Mouse (Mus musculus): ENCODE results near the gene Tmem209. TPM values are rescaled to one million over a fixed set of nuclear protein-coding genes. Genes with fewer than 3 reads are reported as not detected.

The Tmem209 gene
- polyA plus RNA-seq, 1 experiment from 2014 or later: 17.6 TPM

- no peaks in the 10 kb centered on the region for H3K4me1 ChIP-seq (ENCODE audit: control insufficient read depth, low read depth, low read length)
- no peaks in the 10 kb centered on the region for H3K9me3 ChIP-seq (replicated peaks; ENCODE audit: control insufficient read depth, low read length)
- ATAC-seq (ENCODE audit: low read depth): no peak
- H3K27ac ChIP-seq (ENCODE audit: low read length): no peak overlapping the region
- no peaks in the 10 kb centered on the region for H3K36me3 ChIP-seq (ENCODE audit: control insufficient read depth, insufficient read depth)
- H3K4me2 ChIP-seq (ENCODE audit: low read depth, low read length): no peak overlapping the region
- H3K9ac ChIP-seq (ENCODE audit: low read depth, low read length): no peak overlapping the region
- H3K27me3 ChIP-seq (ENCODE audit: control insufficient read depth, insufficient read depth, low read depth, low read length): peaks cover 34% of the 10 kb centered on the region
- 41% methylated on average over 7 of the region's 7 CpGs for WGBS (ENCODE audit: insufficient replicate concordance)
- H3K4me3 ChIP-seq (ENCODE audit: low read depth, low read length): no peak overlapping the region
Measured at GRCm38 (mm10) chr6:30550496-30551192, 41.1 kb upstream of the Tmem209 start.

- WGBS (ENCODE audit: insufficient replicate concordance): 15% methylated on average over 15 of the region's 15 CpGs
- ATAC-seq (ENCODE audit: low read depth): peak; percentile 41; the same call in 1 of the 2 replicates
- Histone ChIP-seq H3K27me3 (ENCODE audit: control insufficient read depth, insufficient read depth, low read depth, low read length) (peaks cover 34% of the 10 kb centered on the region), H3K4me1 (ENCODE audit: control insufficient read depth, low read depth, low read length) (no peaks in the 10 kb centered on the region), H3K36me3 (ENCODE audit: control insufficient read depth, insufficient read depth) (no peaks in the 10 kb centered on the region), H3K9me3 (replicated peaks; ENCODE audit: control insufficient read depth, low read length) (no peaks in the 10 kb centered on the region), H3K4me3 (ENCODE audit: low read depth, low read length) (no peak overlapping the region), H3K4me2 (ENCODE audit: low read depth, low read length) (no peak overlapping the region), H3K27ac (ENCODE audit: low read length) (no peak overlapping the region), H3K9ac (ENCODE audit: low read depth, low read length) (no peak overlapping the region)
Measured at GRCm38 (mm10) chr6:30549231-30549761, 39.7 kb upstream of the Tmem209 start.

GRCm38 (mm10) chr6:30547656-30548306, 38.2 kb upstream of the Tmem209 start:
- H3K27me3 ChIP-seq (ENCODE audit: control insufficient read depth, insufficient read depth, low read depth, low read length): peaks cover 36% of the 10 kb centered on the region
- H3K9me3 ChIP-seq (replicated peaks; ENCODE audit: control insufficient read depth, low read length): no peaks in the 10 kb centered on the region
- H3K27ac ChIP-seq (ENCODE audit: low read length): no peak overlapping the region
- H3K4me3 ChIP-seq (ENCODE audit: low read depth, low read length): no peak overlapping the region
- H3K4me1 ChIP-seq (ENCODE audit: control insufficient read depth, low read depth, low read length): no peaks in the 10 kb centered on the region
- ATAC-seq (ENCODE audit: low read depth): no peak
- no peak overlapping the region for H3K9ac ChIP-seq (ENCODE audit: low read depth, low read length)
- peak overlapping the region; percentile 48; the same call in 1 of the 2 replicates for H3K4me2 ChIP-seq (ENCODE audit: low read depth, low read length)
- H3K36me3 ChIP-seq (ENCODE audit: control insufficient read depth, insufficient read depth): no peaks in the 10 kb centered on the region
- 28% methylated on average over 9 of the region's 9 CpGs for WGBS (ENCODE audit: insufficient replicate concordance)

GRCm38 (mm10) chr6:30547274-30547645, 37.7 kb upstream of the Tmem209 start:
- Histone ChIP-seq H3K27ac (ENCODE audit: low read length) (no peak overlapping the region), H3K36me3 (ENCODE audit: control insufficient read depth, insufficient read depth) (no peaks in the 10 kb centered on the region), H3K4me1 (ENCODE audit: control insufficient read depth, low read depth, low read length) (no peaks in the 10 kb centered on the region), H3K9ac (ENCODE audit: low read depth, low read length) (no peak overlapping the region), H3K27me3 (ENCODE audit: control insufficient read depth, insufficient read depth, low read depth, low read length) (peaks cover 36% of the 10 kb centered on the region), H3K4me2 (ENCODE audit: low read depth, low read length) (peak overlapping the region; percentile 48), H3K9me3 (replicated peaks; ENCODE audit: control insufficient read depth, low read length) (no peaks in the 10 kb centered on the region), H3K4me3 (ENCODE audit: low read depth, low read length) (peak overlapping the region; percentile 11; the same call in 1 of the 2 replicates)
- under 1% methylated on average over 16 of the region's 17 CpGs for WGBS (ENCODE audit: insufficient replicate concordance)
- no peak for ATAC-seq (ENCODE audit: low read depth)

- Histone ChIP-seq H3K4me3 (ENCODE audit: low read depth, low read length) (peak overlapping the region; percentile 11; the same call in 1 of the 2 replicates), H3K36me3 (ENCODE audit: control insufficient read depth, insufficient read depth) (no peaks in the 10 kb centered on the region), H3K4me2 (ENCODE audit: low read depth, low read length) (peak overlapping the region; percentile 48), H3K27me3 (ENCODE audit: control insufficient read depth, insufficient read depth, low read depth, low read length) (peaks cover 36% of the 10 kb centered on the region), H3K27ac (ENCODE audit: low read length) (no peak overlapping the region), H3K9me3 (replicated peaks; ENCODE audit: control insufficient read depth, low read length) (no peaks in the 10 kb centered on the region), H3K9ac (ENCODE audit: low read depth, low read length) (no peak overlapping the region), H3K4me1 (ENCODE audit: control insufficient read depth, low read depth, low read length) (no peaks in the 10 kb centered on the region)
- ATAC-seq (ENCODE audit: low read depth): no peak
- 18% methylated on average over 17 of the region's 17 CpGs for WGBS (ENCODE audit: insufficient replicate concordance)
Measured at GRCm38 (mm10) chr6:30546571-30547273, 37.1 kb upstream of the Tmem209 start.

- H3K4me2 ChIP-seq (ENCODE audit: low read depth, low read length): no peak overlapping the region
Measured at GRCm38 (mm10) chr6:30545689-30546088, 36.1 kb upstream of the Tmem209 start.

GRCm38 (mm10) chr6:30543851-30544250, 34.3 kb upstream of the Tmem209 start:
- no peak overlapping the region for H3K4me3 ChIP-seq (ENCODE audit: low read depth, low read length)
- H3K4me1 ChIP-seq (ENCODE audit: control insufficient read depth, low read depth, low read length): no peaks in the 10 kb centered on the region
- no peak overlapping the region for H3K27ac ChIP-seq (ENCODE audit: low read length)
- 24% methylated on average over 8 of the region's 8 CpGs for WGBS (ENCODE audit: insufficient replicate concordance)
- ATAC-seq (ENCODE audit: low read depth): no peak
- H3K27me3 ChIP-seq (ENCODE audit: control insufficient read depth, insufficient read depth, low read depth, low read length): peaks cover 20% of the 10 kb centered on the region
- no peak overlapping the region for H3K4me2 ChIP-seq (ENCODE audit: low read depth, low read length)
- H3K36me3 ChIP-seq (ENCODE audit: control insufficient read depth, insufficient read depth): no peaks in the 10 kb centered on the region
- H3K9me3 ChIP-seq (replicated peaks; ENCODE audit: control insufficient read depth, low read length): no peaks in the 10 kb centered on the region
- no peak overlapping the region for H3K9ac ChIP-seq (ENCODE audit: low read depth, low read length)

More at GRCm38 (mm10) chr6:30545689-30546088, 36.1 kb upstream of the Tmem209 start:
- Histone ChIP-seq H3K4me1 (ENCODE audit: control insufficient read depth, low read depth, low read length) (no peaks in the 10 kb centered on the region), H3K27me3 (ENCODE audit: control insufficient read depth, insufficient read depth, low read depth, low read length) (peaks cover 30% of the 10 kb centered on the region), H3K36me3 (ENCODE audit: control insufficient read depth, insufficient read depth) (no peaks in the 10 kb centered on the region), H3K4me3 (ENCODE audit: low read depth, low read length) (no peak overlapping the region), H3K9ac (ENCODE audit: low read depth, low read length) (no peak overlapping the region), H3K9me3 (replicated peaks; ENCODE audit: control insufficient read depth, low read length) (no peaks in the 10 kb centered on the region), H3K27ac (ENCODE audit: low read length) (no peak overlapping the region)
- no peak for ATAC-seq (ENCODE audit: low read depth)
- 68% methylated on average over 7 of the region's 7 CpGs for WGBS (ENCODE audit: insufficient replicate concordance)

GRCm38 (mm10) chr6:30543077-30543476, 33.5 kb upstream of the Tmem209 start:
- ATAC-seq (ENCODE audit: low read depth): no peak
- no peaks in the 10 kb centered on the region for H3K9me3 ChIP-seq (replicated peaks; ENCODE audit: control insufficient read depth, low read length)
- no peak overlapping the region for H3K4me3 ChIP-seq (ENCODE audit: low read depth, low read length)
- 33% methylated on average over 12 of the region's 12 CpGs for WGBS (ENCODE audit: insufficient replicate concordance)
- H3K27ac ChIP-seq (ENCODE audit: low read length): no peak overlapping the region
- no peaks in the 10 kb centered on the region for H3K36me3 ChIP-seq (ENCODE audit: control insufficient read depth, insufficient read depth)
- peaks cover 15% of the 10 kb centered on the region for H3K27me3 ChIP-seq (ENCODE audit: control insufficient read depth, insufficient read depth, low read depth, low read length)
- no peak overlapping the region for H3K4me2 ChIP-seq (ENCODE audit: low read depth, low read length)
- no peaks in the 10 kb centered on the region for H3K4me1 ChIP-seq (ENCODE audit: control insufficient read depth, low read depth, low read length)
- no peak overlapping the region for H3K9ac ChIP-seq (ENCODE audit: low read depth, low read length)

All from liver, embryonic 16.5 days (tissue).